Mouse (Mus musculus): ENCODE data around the gene Tut4.

GRCm38 (mm10) chr4:108484230-108484629 is 25.0 kb downstream of the Tut4 start:
- TF ChIP-seq CTCF (IDR thresholded peaks at IDR 0.05; ENCODE audit: insufficient read depth, low read length), result no peak
- TF ChIP-seq POLR2A (IDR thresholded peaks at IDR 0.05; ENCODE audit: borderline replicate concordance, extremely low read depth, low read depth, low read length), result no peak

Measured in lung, adult 2 months (tissue).